Mouse (Mus musculus): ENCODE results near the gene Timm50. TPM values are rescaled to one million over a fixed set of nuclear protein-coding genes. Genes with fewer than 3 reads are reported as not detected.

The Timm50 gene
- total and polyA plus RNA-seq, 3 experiments = 86.3 to 145 (median 126) TPM

GRCm38 (mm10) chr7:28318714-28319113 lies 6.8 kb upstream of the Timm50 start:
- TF ChIP-seq USF1 (IDR thresholded peaks at IDR 0.05; ENCODE audit: low read depth, low read length) = no peak
- TF ChIP-seq MYC (IDR thresholded peaks at IDR 0.05; ENCODE audit: low read depth, low read length) = no peak
- TF ChIP-seq JUN (IDR thresholded peaks at IDR 0.05; ENCODE audit: insufficient read depth, low read depth, low read length) = no peak
- Histone ChIP-seq H3K79me2 (replicated peaks; ENCODE audit: control insufficient read depth, extremely low read depth, insufficient read depth, poor library complexity, severe bottlenecking) (no peaks in the 10 kb centered on the region), H3K9ac (ENCODE audit: insufficient read depth, low read depth) (no peak overlapping the region), H3K9me3 (replicated peaks; ENCODE audit: low read length) (no peaks in the 10 kb centered on the region), H3K4me2 (ENCODE audit: insufficient read depth, low read depth, poor library complexity, severe bottlenecking) (no peak overlapping the region), H3K27ac (ENCODE audit: insufficient read depth, low read depth) (peak overlapping the region; percentile 9; the same call in 1 of the 2 replicates), H3K4me3 (replicated peaks in 1 of 3; ENCODE audit: low read depth in 2 of 3, low read length in 2 of 3, poor library complexity in 1 of 3) (no peak overlapping the region), H3K4me1 (ENCODE audit: control insufficient read depth in 1 of 2, insufficient read depth in 2 of 2) (no peaks in the 10 kb centered on the region), H3K27me3 (replicated peaks) (no peaks in the 10 kb centered on the region), H3K36me3 (replicated peaks in 1 of 2; ENCODE audit: control insufficient read depth in 1 of 2, insufficient read depth in 1 of 2, low read length in 1 of 2) (peaks cover 91 to 97% of the 10 kb centered on the region in 2 experiments)
- in situ Hi-C loops (cut with MboI; ENCODE audit: low pct_ligation_motif_present, low pct_unique_long_range_greater_than_20kb, low sequenced_read_pairs) = no loop called here
- dilution Hi-C loops (cut with MboI; ENCODE audit: extremely low pct_ligation_motif_present, extremely low pct_unique_long_range_greater_than_20kb, low sequenced_read_pairs) = no loop called here
- DNase-seq (ENCODE audit: extremely low read depth) = no peak

DNA sequence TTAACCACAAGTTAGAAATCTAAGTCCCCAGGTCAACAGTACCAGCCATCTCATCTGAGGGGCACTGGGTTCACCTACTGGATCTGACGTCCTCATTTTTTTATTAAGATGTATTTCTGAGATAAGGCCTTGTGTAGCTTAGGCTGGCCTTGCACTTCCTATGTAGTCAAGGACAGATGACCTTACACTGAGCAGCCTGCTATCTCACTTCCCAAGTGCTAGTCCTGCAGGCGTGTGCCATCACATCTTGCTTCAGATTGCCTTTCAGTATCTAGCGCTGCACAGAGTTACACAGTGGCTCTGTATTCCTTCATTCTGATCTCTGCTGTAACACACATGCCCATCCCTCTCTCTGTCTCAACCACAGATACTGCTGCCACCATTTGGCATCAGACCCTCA lies 6.2 kb upstream of the Timm50 start:
- dilution Hi-C loops (cut with MboI; ENCODE audit: extremely low pct_ligation_motif_present, extremely low pct_unique_long_range_greater_than_20kb, low sequenced_read_pairs) (no loop called here), in situ Hi-C loops (cut with MboI; ENCODE audit: low pct_ligation_motif_present, low pct_unique_long_range_greater_than_20kb, low sequenced_read_pairs) (no loop called here)
- no peak overlapping the region for H3K27ac ChIP-seq (ENCODE audit: insufficient read depth, low read depth)
- H3K4me2 ChIP-seq (ENCODE audit: insufficient read depth, low read depth, poor library complexity, severe bottlenecking) = no peak overlapping the region
- H3K27me3 ChIP-seq (replicated peaks) = no peaks in the 10 kb centered on the region
- H3K9ac ChIP-seq (ENCODE audit: insufficient read depth, low read depth) = no peak overlapping the region
- peaks cover 84 to 90% of the 10 kb centered on the region in 2 experiments for H3K36me3 ChIP-seq (replicated peaks in 1 of 2; ENCODE audit: control insufficient read depth in 1 of 2, insufficient read depth in 1 of 2, low read length in 1 of 2)
- no peak for TF ChIP-seq RCOR1 (conservative IDR thresholded peaks at IDR 0.05; ENCODE audit: low read depth, low read length)
- TF ChIP-seq POLR2AphosphoS2 (IDR thresholded peaks at IDR 0.05; ENCODE audit: low read depth, low read length) = no peak
- TF ChIP-seq MXI1 (IDR thresholded peaks at IDR 0.05; ENCODE audit: low read depth, low read length) = no peak
- TF ChIP-seq MYC (IDR thresholded peaks at IDR 0.05; ENCODE audit: low read depth, low read length) = no peak
- TF ChIP-seq EP300 (IDR thresholded peaks at IDR 0.05; ENCODE audit: low read length) = no peak
- TF ChIP-seq ZKSCAN1 (IDR thresholded peaks at IDR 0.05; ENCODE audit: borderline replicate concordance, low read depth, low read length) = no peak
- TF ChIP-seq MAZ (IDR thresholded peaks at IDR 0.05; ENCODE audit: low read depth, low read length) = no peak
- no peak for TF ChIP-seq HCFC1 (IDR thresholded peaks at IDR 0.05; ENCODE audit: low read depth, low read length)
- TF ChIP-seq BHLHE40 (IDR thresholded peaks at IDR 0.05; ENCODE audit: low read depth, low read length) = no peak
- TF ChIP-seq POLR2A (IDR thresholded peaks at IDR 0.05; ENCODE audit: low read depth, low read length) = no peak
- no peak for TF ChIP-seq GABPA (IDR thresholded peaks at IDR 0.05; ENCODE audit: insufficient replicate concordance, low read depth, low read length)
- no peak for TF ChIP-seq UBTF (IDR thresholded peaks at IDR 0.05; ENCODE audit: low read depth, low read length)
- TF ChIP-seq JUN (IDR thresholded peaks at IDR 0.05; ENCODE audit: insufficient read depth, low read depth, low read length) = no peak
- TF ChIP-seq NRF1 (IDR thresholded peaks at IDR 0.05; ENCODE audit: low read depth, low read length) = no peak
- no peak for TF ChIP-seq MEF2A (IDR thresholded peaks at IDR 0.05; ENCODE audit: borderline replicate concordance, low read depth, low read length)
- no peak for TF ChIP-seq ETS1 (conservative IDR thresholded peaks at IDR 0.05; ENCODE audit: low read depth, low read length)
- TF ChIP-seq SIN3A (IDR thresholded peaks at IDR 0.05; ENCODE audit: low read length) = no peak
- TF ChIP-seq E2F4 (IDR thresholded peaks at IDR 0.05; ENCODE audit: insufficient replicate concordance, low read depth, low read length) = no peak
- no peaks in the 10 kb centered on the region for H3K9me3 ChIP-seq (replicated peaks; ENCODE audit: low read length)
- H3K79me2 ChIP-seq (replicated peaks; ENCODE audit: control insufficient read depth, extremely low read depth, insufficient read depth, poor library complexity, severe bottlenecking) = no peaks in the 10 kb centered on the region
- no peak for DNase-seq (ENCODE audit: extremely low read depth)
- peaks cover 0 to under 1% of the 10 kb centered on the region in 2 experiments; a peak in 1 of 4 replicates for H3K4me1 ChIP-seq (ENCODE audit: control insufficient read depth in 1 of 2, insufficient read depth in 2 of 2)
- H3K4me3 ChIP-seq (replicated peaks in 1 of 3; ENCODE audit: low read depth in 2 of 3, low read length in 2 of 3, poor library complexity in 1 of 3) = no peak overlapping the region

Measured in CH12.LX (cell line).